Mouse (Mus musculus) thymus, postnatal 14 days (tissue): ENCODE measurements around the gene Rabep1.
"Not testable (repeated sequence)": the region's sequence is repeated elsewhere in the genome, so short reads cannot be mapped to it uniquely, and the experiment has no call there.

Source experiments
- DNase-seq: peaks from one replicate; pipeline ENCODE4 v3.0.0; 2021

The Rabep1 gene

DNA sequence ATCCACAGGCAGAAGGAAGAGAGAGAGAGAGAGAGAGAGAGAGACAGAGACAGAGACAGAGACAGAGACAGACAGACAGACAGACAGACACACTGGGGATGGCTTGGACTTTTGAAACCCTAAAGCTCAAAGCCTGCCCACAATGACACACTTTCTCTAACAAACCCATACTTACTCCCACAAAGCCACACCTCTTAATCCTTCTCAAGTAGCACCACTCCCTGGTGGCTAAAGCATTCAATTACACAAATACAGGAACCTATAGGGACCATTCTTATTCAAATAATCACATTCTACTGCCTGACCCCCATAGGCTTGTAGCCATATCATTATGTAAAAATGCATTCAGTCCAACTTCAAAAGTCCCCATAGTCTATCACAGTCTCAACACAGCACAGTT lies 11.2 kb upstream of the Rabep1 start:
- no peak for DNase-seq

DNA sequence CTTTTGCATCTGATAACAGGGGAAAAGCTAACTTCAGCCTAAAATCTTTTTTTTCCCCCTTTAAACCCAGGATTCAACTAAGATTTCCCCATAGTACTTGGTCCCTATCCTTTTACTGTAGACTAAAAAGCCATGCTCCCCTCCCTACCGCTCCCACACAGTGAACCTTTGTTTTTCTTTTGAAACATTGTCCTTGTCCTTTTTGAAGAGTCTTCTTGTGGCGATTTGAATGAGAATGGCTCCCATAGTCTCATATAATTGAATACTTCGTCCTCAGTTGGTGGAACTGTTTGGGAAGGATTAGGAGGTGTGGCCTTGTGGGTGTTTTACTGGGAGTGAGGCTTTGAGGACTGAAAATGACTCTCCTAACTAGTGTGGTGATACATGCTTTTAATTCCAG lies 10.7 kb upstream of the Rabep1 start:
- DNase-seq, result no peak

- no peak for DNase-seq
Measured at GRCm38 (mm10) chr11:70835381-70835831, 9.2 kb upstream of the Rabep1 start.

GRCm38 (mm10) chr11:70837031-70837430 lies 7.5 kb upstream of the Rabep1 start:
- DNase-seq, result no peak

GRCm38 (mm10) chr11:70838610-70839009 lies 6.0 kb upstream of the Rabep1 start:
- no peak for DNase-seq

DNA sequence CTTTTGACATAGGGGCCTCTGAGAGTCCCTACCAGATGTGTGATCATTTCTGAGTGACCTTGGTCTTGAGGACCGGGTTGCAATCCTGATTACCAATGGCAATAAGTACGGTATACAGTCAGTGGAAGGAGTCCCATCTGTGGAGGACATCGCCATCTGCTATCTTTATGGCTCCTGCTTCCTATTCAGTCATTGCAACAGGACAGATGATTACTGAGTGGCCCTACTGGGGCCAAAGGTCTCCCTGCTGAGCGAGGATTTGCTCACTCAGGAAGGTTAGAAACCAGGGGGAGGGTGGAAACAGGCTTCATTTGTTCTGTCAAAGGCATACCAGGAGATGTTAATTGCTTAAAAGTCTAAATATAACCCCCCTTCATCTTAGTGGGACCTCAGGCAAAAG lies 1.6 kb upstream of the Rabep1 start:
- no peak for DNase-seq

- peak; percentile 4 for DNase-seq
Measured at GRCm38 (mm10) chr11:70843701-70844551, 652 bp upstream of the Rabep1 start.

GRCm38 (mm10) chr11:70845457-70845978 lies 940 bp downstream of the Rabep1 start:
- DNase-seq, result no peak

DNA sequence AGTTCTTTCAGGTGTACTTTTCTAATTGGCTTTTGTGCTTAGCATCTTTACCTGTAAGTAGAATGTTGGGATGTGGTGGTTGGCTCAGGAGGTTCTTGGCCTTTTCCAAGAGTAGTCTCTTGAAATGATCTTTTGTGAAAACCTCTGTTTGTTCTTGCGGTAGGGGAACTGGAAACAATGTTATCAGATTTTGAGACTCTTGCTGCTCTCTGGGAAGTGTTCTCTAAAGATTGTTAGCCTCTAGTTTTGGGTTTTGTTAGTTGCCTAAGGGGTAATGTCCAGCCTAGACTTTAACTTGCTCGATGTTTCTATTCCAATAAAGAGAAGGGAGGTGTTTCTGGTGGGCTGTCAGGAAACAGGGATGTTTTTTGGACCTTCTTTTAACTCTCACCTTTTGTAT lies 1.5 kb downstream of the Rabep1 start:
- DNase-seq, result no peak

- no peak for DNase-seq
Measured at GRCm38 (mm10) chr11:70860371-70860770, 15.8 kb downstream of the Rabep1 start.

DNA sequence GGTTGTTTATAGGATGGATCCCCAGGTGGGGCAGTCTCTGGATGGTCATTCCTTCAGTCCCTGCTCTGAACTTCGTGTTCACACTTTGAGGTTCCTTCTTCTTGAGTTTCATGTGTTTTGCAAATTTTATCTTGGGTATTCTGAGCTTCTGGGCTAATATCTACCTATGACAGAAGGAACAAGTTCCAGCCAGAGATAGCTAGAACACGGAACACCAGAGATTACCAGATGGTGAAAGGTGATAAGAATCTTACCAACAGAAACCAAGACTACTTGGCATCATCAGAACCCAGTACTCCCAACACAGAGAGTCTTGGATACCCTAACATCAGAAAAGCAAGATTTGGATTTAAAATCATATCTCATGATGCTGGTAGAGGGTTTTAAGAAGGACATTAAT lies 18.6 kb downstream of the Rabep1 start:
- DNase-seq, result not testable (repeated sequence)

- DNase-seq, result no peak
Measured at GRCm38 (mm10) chr11:70865223-70865622, 20.6 kb downstream of the Rabep1 start.

DNA sequence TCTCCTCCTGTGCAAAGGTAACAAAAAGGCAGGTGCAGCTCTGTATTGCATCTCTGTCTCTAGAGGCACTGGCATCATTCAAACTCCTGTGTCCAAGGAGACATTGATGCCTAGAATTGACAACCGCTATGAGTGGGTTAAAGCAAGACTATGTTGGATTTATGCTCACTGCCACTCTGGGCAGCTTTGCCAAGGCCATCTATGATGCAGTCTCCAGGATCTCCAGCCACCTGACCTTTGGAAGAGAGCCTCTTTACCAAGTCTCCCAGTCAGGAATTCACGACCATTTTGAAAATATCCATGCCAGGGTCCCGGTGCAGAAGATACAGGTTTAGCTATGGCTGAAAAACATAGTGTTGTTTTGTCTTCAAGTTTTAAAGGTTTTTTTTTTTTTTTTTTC lies 24.7 kb downstream of the Rabep1 start:
- DNase-seq, result no peak

- no peak for DNase-seq
Measured at GRCm38 (mm10) chr11:70869811-70870210, 25.2 kb downstream of the Rabep1 start.

GRCm38 (mm10) chr11:70870407-70870806 lies 25.8 kb downstream of the Rabep1 start:
- no peak for DNase-seq

GRCm38 (mm10) chr11:70871110-70871509 lies 26.5 kb downstream of the Rabep1 start:
- no peak for DNase-seq

DNA sequence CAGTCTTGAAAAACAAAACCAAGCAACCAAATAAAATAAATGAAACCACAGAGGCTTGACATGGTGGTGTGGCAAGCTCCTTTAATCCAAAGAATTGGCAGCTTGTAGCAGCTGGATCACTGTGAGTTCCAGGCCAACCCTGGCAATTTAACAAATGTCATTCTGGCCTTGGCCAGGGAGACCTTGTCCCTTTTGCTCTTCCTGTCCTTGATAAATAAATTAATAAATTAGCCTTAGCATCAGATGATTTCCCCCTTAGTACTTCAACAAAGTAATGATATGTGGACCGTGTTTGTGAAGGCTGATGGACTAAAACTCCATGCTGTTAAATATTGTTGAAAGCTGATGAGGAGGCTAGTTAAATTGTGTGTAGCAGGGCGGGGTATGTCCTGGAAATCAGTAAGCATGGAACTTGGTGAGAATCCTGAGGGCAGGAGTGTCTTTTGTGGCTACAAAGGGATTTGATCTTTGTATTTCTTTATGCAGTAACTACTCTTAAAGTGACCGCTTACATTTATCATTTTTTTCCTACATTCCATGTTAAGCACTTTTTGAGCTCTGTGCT lies 27.3 kb downstream of the Rabep1 start:
- no peak for DNase-seq

DNA sequence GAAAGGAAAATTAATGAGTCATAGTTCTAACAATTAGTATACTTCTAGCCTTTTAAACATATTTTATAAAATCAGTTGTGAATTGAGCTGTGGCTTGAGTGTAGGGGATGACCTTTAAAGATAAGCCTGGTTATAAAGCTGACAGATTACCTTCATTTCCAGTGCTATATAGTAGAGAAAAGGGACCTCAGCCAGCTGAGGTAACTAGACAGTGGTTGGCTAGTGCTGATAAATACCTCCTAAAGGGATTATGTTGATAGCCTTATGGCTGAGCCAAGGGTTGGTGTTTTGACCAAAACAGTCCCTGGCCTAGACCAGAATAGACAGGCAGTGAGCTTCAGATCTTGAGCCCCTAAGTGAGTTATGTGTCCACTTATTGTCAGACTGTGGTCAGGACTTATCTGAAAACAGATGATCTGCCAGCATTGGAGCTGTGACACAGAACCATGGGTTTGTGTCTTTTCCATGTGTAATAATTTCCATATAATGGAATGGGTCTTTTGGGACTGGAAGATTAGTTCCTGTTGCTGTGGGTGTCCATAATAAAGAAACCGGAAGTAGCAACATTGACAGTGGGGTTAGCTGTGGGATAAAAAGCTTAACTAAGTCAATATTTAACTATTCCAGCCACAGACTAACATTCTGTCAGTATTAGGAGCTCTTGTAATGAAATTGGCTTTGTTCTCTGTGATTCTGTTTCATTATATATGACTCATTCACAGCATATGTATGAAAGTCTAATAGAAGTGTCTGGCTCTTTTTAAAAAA lies 29.5 kb downstream of the Rabep1 start:
- no peak for DNase-seq

DNA sequence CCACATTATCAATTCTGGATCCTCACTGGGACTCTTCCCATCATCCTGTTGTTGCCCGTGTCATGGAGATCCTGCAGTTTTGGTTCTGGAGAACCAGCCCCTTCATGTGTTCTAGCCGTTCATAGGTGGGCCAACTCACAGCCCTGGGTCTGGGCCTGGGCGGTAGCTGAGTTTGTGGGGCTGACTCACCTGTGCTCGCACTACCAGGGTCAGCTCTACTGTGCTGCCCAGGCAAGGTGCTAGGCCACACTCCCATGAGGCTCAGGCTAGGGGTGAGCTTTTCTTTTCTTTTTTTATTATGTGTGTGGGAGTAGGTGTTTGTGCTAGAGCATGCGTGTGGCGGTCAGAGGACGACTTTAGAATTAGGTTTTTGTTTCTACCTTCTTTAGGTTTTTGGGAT lies 33.1 kb downstream of the Rabep1 start:
- DNase-seq, result no peak

DNA sequence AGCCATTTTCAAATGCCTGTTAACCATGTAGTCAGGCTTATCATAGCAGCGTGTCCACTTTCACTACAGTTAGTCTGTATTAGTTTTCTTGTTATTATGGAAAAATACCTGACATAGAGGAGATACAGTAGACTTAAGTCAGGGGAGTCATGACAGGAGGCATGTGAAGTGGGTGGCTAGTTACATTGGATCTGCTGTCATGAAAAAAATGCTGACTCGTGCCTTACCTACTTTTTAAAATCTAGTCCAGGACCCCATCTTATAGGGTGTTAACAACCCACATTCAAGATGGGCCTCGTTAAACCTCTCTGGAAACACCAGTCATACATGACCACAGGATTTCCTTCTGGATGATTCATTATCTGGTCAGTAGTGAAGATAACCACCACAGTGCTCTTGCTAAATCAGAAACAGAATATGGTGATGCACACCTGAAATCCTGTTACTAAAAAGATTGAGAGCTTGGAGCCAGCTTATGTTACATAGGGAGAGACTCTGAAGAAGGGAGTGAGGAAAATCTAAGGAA lies 38.4 kb downstream of the Rabep1 start:
- DNase-seq, result no peak

- DNase-seq, result no peak
Measured at GRCm38 (mm10) chr11:70890643-70891042, 46.1 kb downstream of the Rabep1 start.

GRCm38 (mm10) chr11:70891616-70892015 lies 47.0 kb downstream of the Rabep1 start:
- DNase-seq, result no peak

DNA sequence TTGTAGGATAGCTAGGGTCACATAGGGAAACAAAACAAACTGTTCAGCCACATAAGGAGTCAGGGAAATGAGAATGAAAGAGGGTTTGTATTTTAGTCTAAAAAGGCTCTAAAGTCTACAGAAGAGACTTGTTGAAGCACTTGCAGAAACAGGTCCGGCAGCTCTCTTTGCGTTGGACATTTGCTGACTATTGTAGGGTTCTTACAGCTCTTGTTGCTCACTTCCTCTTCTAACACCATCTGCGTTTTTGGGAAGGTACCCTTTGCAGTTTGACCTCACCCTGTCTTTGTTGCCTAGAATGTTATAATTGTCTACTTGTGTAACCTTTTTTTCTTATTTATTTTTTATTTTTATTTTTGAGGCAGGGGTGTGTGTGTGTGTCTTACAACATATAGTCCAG lies 53.1 kb downstream of the Rabep1 start:
- DNase-seq, result no peak
